Mouse (Mus musculus) hindbrain, embryonic 13.5 days (tissue): Measurements from ENCODE around the gene Amacr. TPM values are rescaled to one million over a fixed set of nuclear protein-coding genes. Genes with fewer than 3 reads are reported as not detected.

Source experiments
- ATAC-seq: fragments of 200-750 bp; cut with Nextera tagmentation; 2 replicates; pipeline ENCODE4 v1.8.0; 2017; ENCODE audit warnings: moderate TSS enrichment; ENCODE audit not compliant: low FRiP score
- H3K27ac ChIP-seq: fragments of 300-500 bp; sonication (generic); 2 replicates; pipeline ENCODE4 v1.5.1; 2015; ENCODE audit warnings: inconsistent platforms, mild to moderate bottlenecking, moderate library complexity
- H3K27me3 ChIP-seq: fragments of 300-500 bp; sonication (generic); 2 replicates; pipeline ENCODE4 v1.6.1; 2015; ENCODE audit warnings: mild to moderate bottlenecking, inconsistent platforms
- H3K36me3 ChIP-seq: fragments of 300-500 bp; sonication (generic); 2 replicates; pipeline ENCODE4 v1.6.1; 2015; ENCODE audit warnings: mild to moderate bottlenecking, inconsistent platforms
- H3K4me1 ChIP-seq: fragments of 300-500 bp; sonication (generic); replicated peaks from 2 replicates; pipeline ENCODE4 v1.6.1; 2015; ENCODE audit warnings: inconsistent platforms
- H3K4me2 ChIP-seq: fragments of 300-500 bp; sonication (generic); 2 replicates; pipeline ENCODE4 v1.6.1; 2015; ENCODE audit warnings: inconsistent platforms, mild to moderate bottlenecking, moderate library complexity
- H3K4me3 ChIP-seq: fragments of 300-500 bp; sonication (generic); 2 replicates; pipeline ENCODE4 v1.5.1; 2015; ENCODE audit warnings: mild to moderate bottlenecking, inconsistent platforms
- H3K9ac ChIP-seq: fragments of 300-500 bp; sonication (generic); 2 replicates; pipeline ENCODE4 v1.6.1; 2015; ENCODE audit warnings: mild to moderate bottlenecking, inconsistent platforms
- H3K9me3 ChIP-seq: fragments of 300-500 bp; sonication (generic); 2 replicates; pipeline ENCODE4 v1.6.1; 2016; ENCODE audit warnings: inconsistent platforms
- WGBS: fragments of 180-500 bp; shearing (Covaris S2); methylation state at CpG from one replicate; pipeline ENCODE4 v1.1.7; 2015; 5-methylcytosine and 5-hydroxymethylcytosine counted together
- polyA plus RNA-seq: library from polyadenylated mRNA; unstranded; fragments of >200 nt; fragmentation: Nextera tagmentation; extraction: Ambion mirVana; gene quantifications from 2 replicates; pipeline ENCODE4 v1.2.1, GENCODE M21; 2015

The Amacr gene
- polyA plus RNA-seq, result 9.6 and 12.8 TPM in 2 replicates

DNA sequence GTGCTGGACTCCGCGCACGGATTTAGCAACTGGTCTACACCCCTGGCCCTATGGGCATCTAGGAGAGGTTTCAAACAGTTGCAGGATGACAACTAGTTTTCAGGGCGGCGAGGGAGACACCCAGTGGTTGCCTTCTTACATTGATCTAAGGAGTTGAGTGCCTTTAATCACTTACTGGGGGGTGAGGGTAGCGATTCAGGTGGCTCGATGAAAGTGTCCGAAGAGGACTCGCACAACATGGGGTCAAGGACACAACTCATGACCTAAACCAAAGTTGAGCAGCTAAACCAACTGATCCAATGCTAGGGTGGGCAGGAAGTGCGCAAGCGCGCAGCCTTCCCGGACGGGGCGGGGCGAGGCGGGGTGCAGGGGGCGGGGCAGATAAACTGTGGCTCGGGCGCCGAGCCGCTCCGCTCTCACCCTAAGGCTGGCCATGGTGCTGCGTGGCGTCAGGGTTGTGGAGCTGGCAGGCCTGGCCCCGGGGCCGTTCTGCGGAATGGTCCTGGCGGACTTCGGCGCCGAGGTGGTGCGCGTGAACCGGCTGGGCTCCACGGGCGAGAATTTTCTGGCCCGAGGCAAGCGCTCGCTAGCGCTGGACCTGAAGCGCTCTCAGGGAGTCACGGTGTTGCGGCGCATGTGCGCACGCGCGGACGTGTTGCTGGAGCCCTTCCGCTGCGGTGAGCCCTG is at the start of gene Amacr:
TSS of gene Amacr (plus strand) at position 380 of the 687 bp plus-strand sequence.
- peak within 1 kb of the TSS; percentile 94 for H3K27ac ChIP-seq
- no peaks in the 10 kb centered on the region for H3K9me3 ChIP-seq
- H3K9ac ChIP-seq, result peak within 1 kb of the TSS; percentile 81
- peak; percentile 100 for ATAC-seq
- no peaks in the 10 kb centered on the region for H3K27me3 ChIP-seq
- peak within 1 kb of the TSS; percentile 67 for H3K4me3 ChIP-seq
- under 1% methylated on average over 52 of the region's 52 CpGs for WGBS
- peaks cover 12% of the 10 kb centered on the region for H3K4me1 ChIP-seq
- H3K4me2 ChIP-seq, result peak within 1 kb of the TSS; percentile 61
- 0 out of 2 replicates have a peak, but pooled peaks cover 4% of the 10 kb centered on the region for H3K36me3 ChIP-seq

DNA sequence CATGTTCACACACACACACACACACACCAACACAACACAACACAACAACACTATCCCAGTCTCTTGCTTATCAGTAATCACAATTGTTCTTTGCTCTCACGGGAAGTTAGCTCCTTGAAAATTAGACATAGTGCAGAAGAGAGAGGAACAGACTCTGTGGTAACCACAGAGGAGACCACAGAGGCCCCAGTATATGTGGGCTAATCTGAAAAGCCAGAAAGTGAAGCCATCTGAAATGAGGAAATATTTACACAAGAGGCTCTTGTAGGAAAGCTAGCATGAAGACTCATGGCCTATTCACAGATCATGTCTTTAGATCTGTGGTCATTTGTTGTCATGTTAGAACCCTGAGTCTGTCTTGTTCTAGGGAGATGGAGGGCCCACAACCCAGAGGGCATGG is 47.6 kb upstream of the Amacr start:
- H3K4me3 ChIP-seq, result no peak overlapping the region
- H3K36me3 ChIP-seq, result no peaks in the 10 kb centered on the region
- no peak for ATAC-seq
- no peak overlapping the region for H3K4me2 ChIP-seq
- H3K27ac ChIP-seq, result no peak overlapping the region
- no peaks in the 10 kb centered on the region for H3K27me3 ChIP-seq
- H3K9me3 ChIP-seq, result no peaks in the 10 kb centered on the region
- H3K4me1 ChIP-seq, result no peaks in the 10 kb centered on the region
- WGBS, result 76% methylated on average over 1 of the region's 1 CpGs
- no peak overlapping the region for H3K9ac ChIP-seq

DNA sequence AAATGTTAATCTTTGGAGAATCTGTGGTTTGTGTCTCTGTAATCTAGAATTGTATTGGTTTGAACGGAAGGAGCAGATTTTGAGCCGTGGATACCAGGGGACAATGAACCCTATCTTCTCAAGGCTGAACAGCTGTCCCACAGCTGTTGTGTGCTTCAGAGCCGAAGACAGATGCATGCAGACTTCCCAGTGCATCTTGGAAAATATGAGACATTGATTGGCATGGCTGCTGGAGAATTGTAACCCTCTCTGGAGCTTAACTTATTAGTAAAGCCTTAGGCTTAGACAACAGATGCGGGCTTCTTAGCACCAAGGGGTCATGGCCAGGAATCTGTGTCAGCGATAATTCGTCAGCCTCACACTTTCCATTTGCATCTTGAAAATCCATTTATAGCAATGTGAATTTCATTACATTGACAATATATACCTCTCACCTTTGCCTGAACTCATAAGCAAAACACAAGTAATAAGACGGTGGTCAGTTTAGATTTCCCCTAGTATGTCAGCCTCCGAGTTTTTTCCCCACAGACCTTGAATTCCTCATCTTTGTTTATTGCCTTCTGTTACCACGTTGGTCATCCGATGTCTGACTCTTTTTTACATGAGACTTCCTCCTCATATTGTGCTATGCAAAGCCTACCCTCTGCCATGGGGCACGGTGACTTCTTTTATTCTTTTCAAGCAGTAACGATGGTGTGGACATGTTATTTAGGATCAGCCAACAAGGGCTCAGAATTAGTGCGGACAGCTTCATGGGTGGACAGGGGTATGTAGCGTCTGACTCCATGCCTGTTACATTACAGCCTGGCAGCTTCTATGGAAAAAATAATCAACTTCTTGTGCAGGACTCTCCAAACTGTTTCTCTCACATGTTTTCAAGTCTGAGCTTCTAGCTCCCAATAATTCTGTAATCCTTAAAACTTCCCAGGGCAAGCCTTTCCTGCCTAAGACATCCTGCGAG is 41.1 kb upstream of the Amacr start:
- no peaks in the 10 kb centered on the region for H3K9me3 ChIP-seq

GRCm38 (mm10) chr15:10941901-10942300 is 39.7 kb upstream of the Amacr start:
- no peak overlapping the region for H3K4me2 ChIP-seq
- ATAC-seq, result no peak
- H3K27me3 ChIP-seq, result no peaks in the 10 kb centered on the region
- no peak overlapping the region for H3K9ac ChIP-seq
- no peaks in the 10 kb centered on the region for H3K4me1 ChIP-seq
- H3K36me3 ChIP-seq, result no peaks in the 10 kb centered on the region
- H3K27ac ChIP-seq, result no peak overlapping the region
- 77% methylated on average over 6 of the region's 6 CpGs for WGBS
- H3K4me3 ChIP-seq, result no peak overlapping the region
- H3K9me3 ChIP-seq, result no peaks in the 10 kb centered on the region

More for the DNA sequence above, 41.1 kb upstream of the Amacr start:
- Histone ChIP-seq H3K27ac (no peak overlapping the region), H3K4me3 (no peak overlapping the region), H3K4me1 (no peaks in the 10 kb centered on the region), H3K36me3 (no peaks in the 10 kb centered on the region), H3K4me2 (no peak overlapping the region), H3K9ac (no peak overlapping the region), H3K27me3 (no peaks in the 10 kb centered on the region)
- 81% methylated on average over 15 of the region's 15 CpGs for WGBS
- no peak for ATAC-seq

- H3K4me2 ChIP-seq, result no peak overlapping the region
- no peak for ATAC-seq
- H3K36me3 ChIP-seq, result no peaks in the 10 kb centered on the region
- no peaks in the 10 kb centered on the region for H3K9me3 ChIP-seq
- H3K27me3 ChIP-seq, result no peaks in the 10 kb centered on the region
- WGBS, result 68% methylated on average over 1 of the region's 1 CpGs
- no peak overlapping the region for H3K4me3 ChIP-seq
- peaks cover 14% of the 10 kb centered on the region for H3K4me1 ChIP-seq
- no peak overlapping the region for H3K9ac ChIP-seq
- H3K27ac ChIP-seq, result no peak overlapping the region
Measured at GRCm38 (mm10) chr15:10947852-10948251, 33.7 kb upstream of the Amacr start.

DNA sequence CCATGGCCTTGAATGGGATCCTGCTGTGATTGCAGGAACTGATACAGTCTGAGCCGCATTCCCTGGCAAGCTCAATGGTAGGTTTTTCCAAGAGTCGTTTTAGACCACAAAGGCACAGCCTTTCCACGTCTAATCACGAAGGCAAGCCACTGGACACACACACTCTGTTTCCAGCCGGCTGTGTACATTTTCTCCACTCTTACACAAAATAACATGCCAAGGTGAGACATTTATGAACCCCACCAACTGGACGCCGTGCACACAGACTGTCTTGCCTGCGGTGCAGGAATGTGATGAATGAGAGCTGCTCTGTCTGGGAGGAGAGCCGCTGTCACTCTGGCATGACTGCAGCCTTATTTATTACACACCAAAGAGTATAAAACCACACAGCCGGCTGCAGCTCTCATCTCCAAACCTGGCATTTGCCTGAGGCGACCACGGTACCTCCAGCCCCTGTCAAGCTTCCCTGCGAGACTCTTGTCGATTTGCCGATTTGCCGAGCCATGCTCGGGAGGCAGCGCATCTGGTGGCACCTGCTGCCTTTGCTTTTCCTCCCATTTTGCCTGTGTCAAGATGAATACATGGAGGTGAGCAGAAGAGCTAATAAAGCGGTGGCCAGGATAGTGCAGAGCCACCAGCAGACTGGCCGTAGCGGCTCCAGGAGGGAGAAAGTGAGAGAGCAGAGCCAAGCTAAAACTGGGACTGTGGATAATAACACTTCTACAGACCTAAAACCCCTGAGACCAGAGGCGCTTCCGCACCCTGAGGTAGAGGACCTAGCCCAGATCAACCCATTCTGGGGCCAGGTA is 29.4 kb upstream of the Amacr start, which contains the start of gene C1qtnf3:
TSS of gene C1qtnf3 (plus strand) at position 382 of the 809 bp plus-strand sequence.
- 59% methylated on average over 23 of the region's 23 CpGs for WGBS
- Histone ChIP-seq H3K36me3 (no peaks in the 10 kb centered on the region), H3K27ac (peak within 1 kb of the TSS; percentile 46), H3K9me3 (no peaks in the 10 kb centered on the region), H3K9ac (no peak within 1 kb of the TSS), H3K4me2 (peak within 1 kb of the TSS; percentile 38), H3K4me1 (peaks cover 16% of the 10 kb centered on the region), H3K4me3 (0 out of 2 replicates have a peak within 1 kb of the TSS, but pooled peaks have one; percentile 12), H3K27me3 (no peaks in the 10 kb centered on the region)
- peak; percentile 70 for ATAC-seq

DNA sequence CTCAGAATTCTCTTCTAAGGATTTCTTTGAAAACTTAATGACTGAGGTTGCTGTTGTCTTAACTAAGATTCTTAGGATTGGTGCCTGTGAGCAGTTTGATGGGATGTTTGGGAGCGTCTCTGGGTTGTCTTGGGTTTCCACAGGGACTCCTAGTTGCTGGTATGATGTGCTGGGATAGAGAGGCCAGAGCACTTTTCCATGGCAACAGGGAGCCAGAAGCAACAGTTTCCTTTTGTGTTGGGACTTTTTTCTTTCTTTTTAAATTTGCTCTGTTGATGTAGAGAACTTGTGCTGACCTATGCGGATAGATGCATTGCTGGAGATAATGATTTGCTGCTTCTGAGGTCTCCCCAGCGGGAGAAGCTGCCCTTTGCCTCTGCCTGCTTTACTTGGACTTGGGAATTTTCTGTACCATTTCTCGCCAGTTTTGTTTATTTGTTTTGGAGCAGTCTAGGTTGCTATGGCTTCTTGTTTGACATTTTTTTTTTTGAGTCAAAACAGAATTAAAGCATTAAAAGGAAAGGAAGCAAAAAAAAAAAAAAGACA is 28.7 kb upstream of the Amacr start:
- H3K27me3 ChIP-seq, result no peaks in the 10 kb centered on the region
- H3K4me2 ChIP-seq, result peak overlapping the region; percentile 38
- H3K4me1 ChIP-seq, result peaks cover 16% of the 10 kb centered on the region
- H3K9ac ChIP-seq, result no peak overlapping the region
- no peaks in the 10 kb centered on the region for H3K9me3 ChIP-seq
- H3K4me3 ChIP-seq, result no peak overlapping the region
- no peak for ATAC-seq
- no peaks in the 10 kb centered on the region for H3K36me3 ChIP-seq
- WGBS, result 27% methylated on average over 4 of the region's 4 CpGs
- H3K27ac ChIP-seq, result peak overlapping the region; percentile 46; the same call in 1 of the 2 replicates

DNA sequence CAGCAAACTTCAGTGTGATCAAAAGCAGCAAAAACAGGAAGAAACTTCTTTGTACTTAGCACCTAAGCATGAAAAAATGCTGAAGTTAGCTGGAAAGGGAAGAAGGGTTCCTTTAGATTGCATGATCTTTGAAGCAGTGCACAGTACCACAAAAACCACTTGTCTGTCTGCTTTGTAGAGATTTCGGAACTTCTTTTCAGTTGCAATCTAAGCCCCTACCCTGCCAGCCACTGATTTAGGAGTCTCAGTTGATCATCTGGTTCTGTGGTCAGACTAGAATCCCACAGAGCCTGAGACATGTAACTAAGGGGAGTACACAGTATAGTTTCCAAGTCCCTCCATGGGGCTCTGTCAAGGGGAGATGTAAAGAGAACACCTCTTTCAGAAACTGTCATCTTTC is 28.1 kb upstream of the Amacr start:
- Histone ChIP-seq H3K27ac (no peak overlapping the region), H3K4me2 (no peak overlapping the region), H3K4me1 (peaks cover 16% of the 10 kb centered on the region), H3K27me3 (no peaks in the 10 kb centered on the region), H3K4me3 (no peak overlapping the region), H3K36me3 (no peaks in the 10 kb centered on the region), H3K9ac (no peak overlapping the region), H3K9me3 (no peaks in the 10 kb centered on the region)
- 68% methylated on average over 1 of the region's 1 CpGs for WGBS
- no peak for ATAC-seq

GRCm38 (mm10) chr15:10954381-10955016 is 27.1 kb upstream of the Amacr start:
- Histone ChIP-seq H3K27ac (no peak overlapping the region), H3K4me3 (no peak overlapping the region), H3K4me2 (no peak overlapping the region), H3K27me3 (no peaks in the 10 kb centered on the region), H3K9me3 (no peaks in the 10 kb centered on the region), H3K4me1 (peaks cover 16% of the 10 kb centered on the region), H3K36me3 (no peaks in the 10 kb centered on the region), H3K9ac (no peak overlapping the region)
- ATAC-seq, result no peak
- WGBS, result 90% methylated on average over 6 of the region's 6 CpGs

- WGBS, result 70% methylated on average over 5 of the region's 5 CpGs
- no peak for ATAC-seq
- Histone ChIP-seq H3K9me3 (no peaks in the 10 kb centered on the region), H3K4me2 (no peak overlapping the region), H3K4me3 (no peak overlapping the region), H3K36me3 (no peaks in the 10 kb centered on the region), H3K27me3 (no peaks in the 10 kb centered on the region), H3K27ac (no peak overlapping the region), H3K4me1 (peaks cover 16% of the 10 kb centered on the region), H3K9ac (no peak overlapping the region)
Measured at GRCm38 (mm10) chr15:10955156-10955555, 26.4 kb upstream of the Amacr start.

GRCm38 (mm10) chr15:10956706-10957105 is 24.9 kb upstream of the Amacr start:
- Histone ChIP-seq H3K27me3 (no peaks in the 10 kb centered on the region), H3K36me3 (no peaks in the 10 kb centered on the region), H3K27ac (no peak overlapping the region), H3K4me3 (no peak overlapping the region), H3K9me3 (no peaks in the 10 kb centered on the region), H3K4me2 (no peak overlapping the region), H3K9ac (no peak overlapping the region), H3K4me1 (peaks cover 13% of the 10 kb centered on the region)
- 32% methylated on average over 3 of the region's 3 CpGs for WGBS
- ATAC-seq, result no peak
